Mouse (Mus musculus): ENCODE measurements around the gene Fubp3. TPM values are rescaled to one million over a fixed set of nuclear protein-coding genes. Genes with fewer than 3 reads are reported as not detected.

Fubp3 gene
- polyA plus RNA-seq, 1 experiment from 2014 or later, result 95.9 TPM

DNA sequence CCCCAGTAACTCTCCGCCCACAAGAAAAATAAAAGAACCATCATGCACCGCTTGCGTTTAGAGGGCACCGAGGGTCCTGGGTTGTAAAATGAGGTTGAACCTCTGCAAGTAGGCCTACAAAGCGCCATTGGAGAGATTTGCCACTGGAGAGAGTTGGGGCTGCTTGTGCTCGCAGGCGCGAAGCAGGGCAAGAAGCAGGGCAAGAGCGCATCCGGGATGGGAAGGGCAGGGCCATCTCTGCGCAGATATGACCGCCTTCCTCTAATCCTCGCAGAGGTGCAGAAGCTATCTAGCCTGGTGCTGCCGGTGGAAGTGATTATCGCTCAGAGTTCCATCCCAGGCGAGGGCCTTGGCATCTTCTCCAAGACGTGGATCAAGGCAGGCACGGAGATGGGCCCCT lies 69.5 kb downstream of the Fubp3 start:
- peaks cover 96% of the 10 kb centered on the region for H3K27me3 ChIP-seq
- H3K27ac ChIP-seq, result no peak overlapping the region
- WGBS, result 2% methylated on average over 18 of the region's 18 CpGs
- no peak for ATAC-seq (ENCODE audit: insufficient number of reproducible peaks, insufficient read depth, low FRiP score, low TSS enrichment)
- no peaks in the 10 kb centered on the region for H3K9me3 ChIP-seq
- H3K36me3 ChIP-seq, result no peaks in the 10 kb centered on the region
- H3K4me1 ChIP-seq, result peaks cover 16% of the 10 kb centered on the region
- H3K9ac ChIP-seq, result no peak overlapping the region
- peak overlapping the region; percentile 17 for H3K4me3 ChIP-seq
- no peak overlapping the region for H3K4me2 ChIP-seq (replicated peaks)

DNA sequence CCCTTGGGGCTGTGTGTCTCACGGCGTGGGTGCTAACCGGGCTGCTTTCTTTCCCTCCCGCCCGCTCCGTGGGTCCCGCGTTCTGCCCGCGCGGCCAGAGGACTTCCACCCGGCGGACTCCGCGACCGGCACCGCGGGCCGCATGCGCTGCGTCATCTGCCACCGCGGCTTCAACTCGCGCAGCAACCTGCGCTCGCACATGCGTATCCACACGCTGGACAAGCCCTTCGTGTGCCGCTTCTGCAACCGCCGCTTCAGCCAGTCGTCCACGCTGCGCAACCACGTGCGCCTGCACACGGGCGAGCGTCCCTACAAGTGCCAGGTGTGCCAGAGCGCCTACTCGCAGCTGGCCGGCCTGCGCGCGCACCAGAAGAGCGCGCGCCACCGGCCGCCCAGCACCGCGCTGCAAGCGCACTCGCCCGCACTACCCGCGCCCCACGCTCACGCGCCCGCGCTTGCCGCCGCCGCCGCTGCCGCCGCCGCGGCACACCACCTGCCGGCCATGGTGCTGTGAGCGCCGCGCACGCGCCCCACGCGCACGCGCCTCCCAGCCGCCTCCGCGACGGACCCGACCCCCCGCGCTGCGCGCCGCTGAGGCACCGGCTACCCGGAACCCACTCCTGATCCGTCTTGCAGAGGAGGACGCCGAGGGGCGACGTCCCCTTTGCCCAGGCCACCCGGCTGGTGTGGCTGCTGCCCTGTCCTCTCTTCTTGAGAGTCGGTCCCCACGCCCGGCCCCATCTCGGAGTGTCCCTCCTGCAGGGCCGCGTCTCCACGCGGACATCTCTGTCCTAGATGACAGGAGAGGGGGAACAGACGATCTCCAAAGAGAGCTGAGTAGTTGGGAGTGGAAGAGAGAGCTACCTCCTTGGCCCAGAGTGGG lies 81.8 kb downstream of the Fubp3 start:
- Histone ChIP-seq H3K4me3 (peak overlapping the region; percentile 55), H3K27me3 (peaks cover 86% of the 10 kb centered on the region), H3K36me3 (no peaks in the 10 kb centered on the region), H3K4me1 (peaks cover 11% of the 10 kb centered on the region; the same call in 1 of the 2 replicates), H3K4me2 (replicated peaks) (peak overlapping the region; percentile 99), H3K9me3 (no peaks in the 10 kb centered on the region), H3K27ac (0 out of 2 replicates have a peak overlapping the region, but pooled peaks have one; percentile 23), H3K9ac (peak overlapping the region; percentile 40)
- ATAC-seq (ENCODE audit: insufficient number of reproducible peaks, insufficient read depth, low FRiP score, low TSS enrichment), result 0 out of 2 replicates have a peak, but pooled peaks have one; percentile 32
- under 1% methylated on average over 99 of the region's 109 CpGs for WGBS

DNA sequence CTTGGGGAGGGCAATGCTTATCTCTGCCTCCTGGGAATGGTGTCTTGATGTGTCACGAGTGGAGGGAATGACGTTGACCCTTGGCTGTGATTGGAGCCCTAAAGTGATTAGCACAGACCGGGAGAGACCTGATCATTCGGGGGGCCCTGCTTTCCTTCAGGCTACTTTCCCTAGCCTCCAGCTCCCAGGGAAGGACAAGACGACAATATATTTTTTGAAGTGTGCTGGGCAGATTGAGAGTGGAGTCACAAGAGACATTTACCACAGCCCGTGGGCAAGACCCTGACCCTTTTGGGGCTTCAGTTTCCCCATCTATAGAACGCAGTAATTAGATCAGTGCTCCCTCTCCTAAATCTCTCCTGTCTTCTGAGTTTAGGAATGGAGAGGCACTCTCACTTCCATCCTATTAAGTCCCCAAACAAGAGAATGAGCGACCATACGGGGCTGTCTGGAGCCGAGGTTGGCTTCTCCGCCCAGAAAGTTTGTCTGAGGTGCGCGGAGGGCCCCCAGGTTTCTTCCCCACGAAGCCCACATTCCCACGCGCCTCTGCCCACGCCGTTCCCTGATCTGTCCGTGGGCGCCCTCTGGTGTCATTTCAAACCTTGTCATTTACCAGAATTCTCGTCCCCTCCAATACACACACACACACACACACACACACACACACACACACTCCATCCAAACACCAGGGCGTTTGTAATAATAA lies 82.6 kb downstream of the Fubp3 start:
- ATAC-seq (ENCODE audit: insufficient number of reproducible peaks, insufficient read depth, low FRiP score, low TSS enrichment), result no peak
- no peak overlapping the region for H3K9ac ChIP-seq
- H3K4me2 ChIP-seq (replicated peaks), result peak overlapping the region; percentile 99
- H3K4me1 ChIP-seq, result peaks cover 11% of the 10 kb centered on the region; the same call in 1 of the 2 replicates
- H3K27me3 ChIP-seq, result peaks cover 78% of the 10 kb centered on the region
- no peaks in the 10 kb centered on the region for H3K9me3 ChIP-seq
- H3K4me3 ChIP-seq, result peak overlapping the region; percentile 55
- H3K27ac ChIP-seq, result no peak overlapping the region
- WGBS, result 5% methylated on average over 22 of the region's 22 CpGs
- no peaks in the 10 kb centered on the region for H3K36me3 ChIP-seq

DNA sequence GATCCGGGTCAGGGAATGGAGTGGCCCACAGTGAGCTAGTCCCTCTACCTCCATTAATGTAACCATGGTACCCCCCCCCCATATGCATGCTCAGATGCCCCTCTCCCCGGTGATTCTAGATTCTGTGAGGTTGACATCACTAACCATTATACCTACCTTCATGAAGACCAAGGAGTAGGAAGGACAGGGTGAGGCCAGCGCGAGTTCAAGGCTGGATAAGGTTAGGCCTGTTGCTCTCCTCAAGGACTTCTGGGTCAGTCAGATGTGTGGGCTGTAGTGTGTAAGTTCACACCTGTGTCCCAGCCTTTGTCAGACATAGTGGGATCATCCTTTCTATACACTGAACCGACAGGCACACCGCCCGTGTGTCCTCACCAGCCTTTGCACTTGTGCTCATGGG lies 83.9 kb downstream of the Fubp3 start:
- no peak for ATAC-seq (ENCODE audit: insufficient number of reproducible peaks, insufficient read depth, low FRiP score, low TSS enrichment)
- Histone ChIP-seq H3K27me3 (peaks cover 67% of the 10 kb centered on the region), H3K9ac (no peak overlapping the region), H3K27ac (no peak overlapping the region), H3K36me3 (no peaks in the 10 kb centered on the region), H3K9me3 (no peaks in the 10 kb centered on the region), H3K4me1 (peaks cover 11% of the 10 kb centered on the region; the same call in 1 of the 2 replicates), H3K4me3 (no peak overlapping the region), H3K4me2 (replicated peaks) (no peak overlapping the region)
- WGBS, result 87% methylated on average over 7 of the region's 7 CpGs

DNA sequence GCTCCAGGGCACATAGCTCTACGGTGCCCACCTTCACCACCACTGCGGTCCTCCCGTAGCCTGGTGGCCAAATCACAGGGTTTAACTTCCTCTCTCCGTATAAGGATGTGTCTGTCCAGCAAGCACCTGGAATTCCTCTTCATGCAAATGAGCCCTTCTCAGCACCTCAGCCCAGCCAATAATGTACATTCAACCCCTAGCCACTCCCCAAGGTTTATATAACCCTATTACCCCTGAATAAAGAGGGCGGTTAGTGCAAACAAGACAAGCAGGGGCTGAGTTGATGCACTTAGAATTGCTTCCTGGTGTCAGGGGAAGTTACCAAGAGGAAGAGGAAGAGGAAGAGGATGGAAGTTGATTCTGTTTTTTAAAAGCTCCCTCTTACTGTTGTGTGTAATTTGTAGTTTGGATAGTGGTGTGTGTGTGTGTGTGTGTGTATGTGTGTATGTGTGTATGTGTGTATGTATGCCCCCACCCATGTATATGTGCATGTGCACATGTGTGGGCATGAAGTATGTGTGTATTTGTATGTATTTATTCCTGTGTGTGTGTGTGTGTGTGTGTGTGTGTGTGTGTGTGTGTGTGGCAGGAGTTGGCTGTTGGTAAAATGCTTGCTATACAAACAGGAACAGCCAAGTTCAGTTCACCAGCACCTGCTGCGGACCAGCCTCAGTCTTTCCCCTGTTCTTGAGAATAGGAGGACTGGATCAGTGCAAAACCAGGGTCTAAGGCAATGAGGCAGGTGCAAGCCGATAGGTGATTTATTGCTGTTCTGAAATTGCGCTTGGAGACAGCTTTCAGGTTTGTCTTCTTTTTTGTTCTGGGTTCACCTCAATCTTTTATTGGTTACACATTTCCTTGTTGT lies 90.7 kb downstream of the Fubp3 start:
- H3K27ac ChIP-seq, result no peak overlapping the region
- peaks cover 5% of the 10 kb centered on the region for H3K27me3 ChIP-seq

DNA sequence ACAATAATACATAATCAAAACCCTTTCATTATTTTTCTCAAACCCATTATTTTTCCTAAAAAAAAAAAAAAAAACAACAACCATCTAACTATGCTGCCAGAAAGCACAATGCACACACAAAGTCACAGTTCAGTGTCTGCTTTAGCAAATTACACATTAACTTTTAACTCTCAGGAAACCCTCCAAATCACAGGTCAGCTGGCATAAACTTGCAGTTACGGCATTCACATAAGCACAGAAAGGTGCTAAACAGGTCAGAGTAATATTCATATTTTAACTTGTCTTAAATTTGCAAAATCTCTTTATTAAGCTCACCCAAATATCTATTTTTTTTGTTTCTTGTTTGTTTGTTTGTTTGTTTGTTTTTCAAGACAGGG lies 91.3 kb downstream of the Fubp3 start:
- Histone ChIP-seq H3K27me3 (peaks cover 2% of the 10 kb centered on the region; the same call in 1 of the 2 replicates), H3K4me2 (replicated peaks) (no peak overlapping the region), H3K4me1 (no peaks in the 10 kb centered on the region), H3K9ac (no peak overlapping the region), H3K4me3 (no peak overlapping the region), H3K27ac (no peak overlapping the region), H3K36me3 (no peaks in the 10 kb centered on the region), H3K9me3 (no peaks in the 10 kb centered on the region)
- no peak for ATAC-seq (ENCODE audit: insufficient number of reproducible peaks, insufficient read depth, low FRiP score, low TSS enrichment)
- WGBS, result 91% methylated on average over 1 of the region's 1 CpGs

More for the DNA sequence above, 90.7 kb downstream of the Fubp3 start:
- Histone ChIP-seq H3K4me3 (no peak overlapping the region), H3K4me2 (replicated peaks) (no peak overlapping the region), H3K4me1 (no peaks in the 10 kb centered on the region), H3K9me3 (no peaks in the 10 kb centered on the region), H3K9ac (no peak overlapping the region), H3K36me3 (no peaks in the 10 kb centered on the region)
- ATAC-seq (ENCODE audit: insufficient number of reproducible peaks, insufficient read depth, low FRiP score, low TSS enrichment), result no peak
- WGBS, result 69% methylated on average over 8 of the region's 8 CpGs

Small RNAs within 50 kb of the gene (microRNA-seq; reads per million reads assigned to microRNA genes)
- not detected for gene Mir6998

Other genes with a start within 250 kb of the Fubp3 start
- 9.3 and 14.1 TPM in 2 replicates for gene Ass1, start 102.4 kb upstream of the Fubp3 start, polyA plus RNA-seq (2016; fragmentation: Nextera tagmentation; extraction: Ambion mirVana)
- gene Prdm12, start 67.4 kb downstream of the Fubp3 start, polyA plus RNA-seq (2016; fragmentation: Nextera tagmentation; extraction: Ambion mirVana), result 9.4 and 14.9 TPM in 2 replicates
- 79.6 and 79.7 TPM in 2 replicates for gene Exosc2, start 98.1 kb downstream of the Fubp3 start, polyA plus RNA-seq (2016; fragmentation: Nextera tagmentation; extraction: Ambion mirVana)
- gene Abl1, start 115.7 kb downstream of the Fubp3 start, polyA plus RNA-seq (2016; fragmentation: Nextera tagmentation; extraction: Ambion mirVana), result 64.8 and 67.5 TPM in 2 replicates
- gene Qrfp, start 237.9 kb downstream of the Fubp3 start, polyA plus RNA-seq (2016; fragmentation: Nextera tagmentation; extraction: Ambion mirVana), result 0.15 and 0.18 TPM in 2 replicates

All from embryonic facial prominence, embryonic 12.5 days (tissue).